Mouse (Mus musculus) thymus, postnatal 10 days (tissue): Measurements from ENCODE around the gene Hoxa13.

Experiments used
- DNase-seq, 2 experiments: peaks; one replicate each; pipeline ENCODE4 v3.0.0; 2021; ENCODE audit warnings: low spot score in 2 of 2

Gene Hoxa13

GRCm38 (mm10) chr6:52224895-52225611 lies 35.6 kb downstream of the Hoxa13 start:
- no peak for DNase-seq

- no peak for DNase-seq
Measured at GRCm38 (mm10) chr6:52223939-52224760, 36.5 kb downstream of the Hoxa13 start.

GRCm38 (mm10) chr6:52222729-52223128 lies 38.0 kb downstream of the Hoxa13 start:
- DNase-seq: no peak

GRCm38 (mm10) chr6:52221993-52222685 lies 38.5 kb downstream of the Hoxa13 start:
- DNase-seq: no peak

GRCm38 (mm10) chr6:52221337-52221992 lies 39.2 kb downstream of the Hoxa13 start, which contains the start of gene Hoxa7:
TSS of gene Hoxa7 (minus strand) at chr6:52221854.
- peak; percentile 50 to 81 for DNase-seq

GRCm38 (mm10) chr6:52220865-52221310 lies 39.8 kb downstream of the Hoxa13 start:
- no peak for DNase-seq

GRCm38 (mm10) chr6:52220003-52220864 lies 40.4 kb downstream of the Hoxa13 start:
- no peak for DNase-seq

GRCm38 (mm10) chr6:52219234-52219942 lies 41.3 kb downstream of the Hoxa13 start:
- no peak for DNase-seq

- no peak for DNase-seq
Measured at GRCm38 (mm10) chr6:52218643-52219215, 42.0 kb downstream of the Hoxa13 start.

GRCm38 (mm10) chr6:52217895-52218642 lies 42.6 kb downstream of the Hoxa13 start:
- no peak for DNase-seq

GRCm38 (mm10) chr6:52217459-52217768 lies 43.3 kb downstream of the Hoxa13 start:
- DNase-seq: peak; percentile 43 to 52

- DNase-seq: no peak
Measured at GRCm38 (mm10) chr6:52216691-52217458, 43.8 kb downstream of the Hoxa13 start.

- DNase-seq: no peak
Measured at GRCm38 (mm10) chr6:52215771-52216535, 44.7 kb downstream of the Hoxa13 start.

GRCm38 (mm10) chr6:52215070-52215469 lies 45.6 kb downstream of the Hoxa13 start:
- DNase-seq: no peak

GRCm38 (mm10) chr6:52214271-52214670 lies 46.4 kb downstream of the Hoxa13 start:
- DNase-seq: no peak

- DNase-seq: no peak
Measured at GRCm38 (mm10) chr6:52213119-52213986, 47.3 kb downstream of the Hoxa13 start, which contains the start of the genes Hoxa3 and Gm28308. TSS of gene Hoxa3 (minus strand) at chr6:52213336. TSS of gene Gm28308 (minus strand) at chr6:52213339.
